Mouse (Mus musculus) heart, adult 8-10 months (tissue): ENCODE data around the gene Mpv17l. TPM values are rescaled to one million over a fixed set of nuclear protein-coding genes. Genes with fewer than 3 reads are reported as not detected.

ENCODE experiments used
- total RNA-seq, 4 experiments: library from RNA; stranded (reverse); gene quantifications; 2 replicates each; pipeline ENCODE4 v1.2.4; 2022

The Mpv17l gene
- total RNA-seq, 4 experiments from 2014 or later: 1.6 to 3.6 (median 3.3) TPM

Other genes with a start within 250 kb of the Mpv17l start
- 10 to 100 TPM in 2 of 4 experiments, 1 to 10 TPM in 2; 7.8 to 12.7 (median 9.3) TPM for gene Parn, start 235.0 kb upstream of the Mpv17l start, total RNA-seq
- gene Bfar, start 231.3 kb upstream of the Mpv17l start, total RNA-seq: 10 to 100 TPM; 41.4 to 53.6 (median 51.1) TPM
- 1 to 10 TPM; 2.2 to 3.0 (median 2.6) TPM for gene 3110001I22Rik, start 231.2 kb upstream of the Mpv17l start, total RNA-seq
- gene Pla2g10, start 172.2 kb upstream of the Mpv17l start, total RNA-seq: under 1 TPM in 1 of 4 experiments, not detected in 3; 0.60 TPM
- 10 to 100 TPM; 36.6 to 41.9 (median 39.0) TPM for gene Rrn3, start 122.5 kb upstream of the Mpv17l start, total RNA-seq
- 10 to 100 TPM; 42.5 to 50.4 (median 43.5) TPM for gene Ntan1, start 84.3 kb upstream of the Mpv17l start, total RNA-seq
- gene Pdxdc1, start within 50 bp of the Mpv17l start, total RNA-seq: 10 to 100 TPM; 76.3 to 89.5 (median 80.4) TPM
- gene 2900011O08Rik, start 83.4 kb downstream of the Mpv17l start, total RNA-seq: under 1 TPM in 2 of 4 experiments, not detected in 2; 0.19 to 0.69 TPM
- gene Ifitm7, start 83.7 kb downstream of the Mpv17l start, total RNA-seq: not detected